Mouse (Mus musculus) cortical plate, adult 2 months (tissue): ENCODE results near the gene Faim. TPM values are rescaled to one million over a fixed set of nuclear protein-coding genes. Genes with fewer than 3 reads are reported as not detected.

Source experiments
- H3K27ac ChIP-seq: fragments of 200-500 bp; 2 replicates; pipeline ENCODE4 v1.5.1; 2012; ENCODE audit warnings: low read length, control low read depth, inconsistent platforms; ENCODE audit not compliant: insufficient read depth
- H3K4me1 ChIP-seq: fragments of 200-500 bp; 2 replicates; pipeline ENCODE4 v1.6.1; 2011; ENCODE audit warnings: low read length; ENCODE audit not compliant: control insufficient read depth, insufficient read depth
- H3K4me3 ChIP-seq: fragments of 200-500 bp; 2 replicates; pipeline ENCODE4 v1.5.1; 2011; ENCODE audit warnings: mild to moderate bottlenecking, low read length, control low read depth; ENCODE audit not compliant: insufficient read depth
- CTCF ChIP-seq: fragments of 200-500 bp; IDR thresholded peaks from 2 replicates; pipeline ENCODE4 v1.5.1; 2011; ENCODE audit warnings: mild to moderate bottlenecking, control low read depth, low read length; ENCODE audit not compliant: insufficient read depth; ENCODE audit errors: extremely low read depth
- POLR2A ChIP-seq: fragments of 200-500 bp; IDR thresholded peaks from 2 replicates; pipeline ENCODE4 v1.6.1; 2011; ENCODE audit warnings: mild to moderate bottlenecking, low read length, control low read depth; ENCODE audit not compliant: insufficient read depth; ENCODE audit errors: extremely low read depth
- polyA plus RNA-seq: library from polyadenylated mRNA; depleted of rRNA; stranded (reverse); fragments of >200 nt; gene quantifications from 2 replicates; pipeline ENCODE4 v1.2.3, GENCODE M21; 2012; rRNA removed

Faim gene
- polyA plus RNA-seq, 1 experiment = 28.8 TPM

DNA sequence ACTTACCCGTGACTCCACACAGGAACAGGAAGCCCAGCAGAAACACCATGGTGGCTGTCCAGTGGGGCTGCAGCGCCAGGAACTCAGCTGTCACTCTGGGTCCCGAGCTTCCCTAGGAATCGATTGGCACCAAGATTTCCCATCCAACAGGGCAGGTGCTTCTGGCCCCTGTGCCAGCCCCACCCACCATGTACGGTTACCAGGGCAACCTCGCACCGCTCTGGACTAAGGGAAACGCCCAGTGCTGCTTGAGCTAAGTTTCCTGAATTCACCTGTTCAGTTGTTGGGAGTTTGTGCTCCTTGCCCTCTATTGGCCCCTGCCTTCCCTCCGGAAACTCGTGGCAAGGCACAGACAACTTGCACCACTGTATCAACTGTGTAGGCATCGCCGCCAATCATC lies 49.4 kb downstream of the Faim start, which contains the start of gene Gm1123:
Gene Gm1123 (minus strand): TSS at position 141 of the 400 bp plus-strand sequence.
- no peak within 1 kb of the TSS for H3K4me3 ChIP-seq
- TF ChIP-seq CTCF = no peak
- no peak for TF ChIP-seq POLR2A
- no peak within 1 kb of the TSS for H3K27ac ChIP-seq
- H3K4me1 ChIP-seq = no peaks in the 10 kb centered on the region; the same call in 1 of the 2 replicates

DNA sequence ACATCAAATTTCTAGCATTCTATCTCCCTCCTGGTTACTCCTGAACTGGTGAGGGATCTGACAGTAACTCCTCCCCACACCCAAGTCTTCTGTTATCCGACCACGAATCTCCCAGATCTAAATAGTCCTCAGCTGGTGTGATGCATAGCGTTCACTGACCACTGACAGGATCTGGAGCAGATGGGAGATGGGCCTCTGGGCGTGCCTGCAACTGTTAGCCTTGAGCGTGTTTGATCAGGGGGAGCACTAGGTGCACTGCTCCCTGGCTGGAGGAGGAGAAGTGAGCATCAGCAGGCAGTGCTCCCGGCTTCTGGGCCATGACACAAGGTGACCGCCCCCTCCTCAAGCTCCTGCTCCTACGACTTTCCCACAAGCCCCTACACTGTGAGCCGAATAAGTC lies 55.8 kb downstream of the Faim start:
- no peak overlapping the region for H3K4me3 ChIP-seq
- H3K4me1 ChIP-seq = no peaks in the 10 kb centered on the region
- no peak overlapping the region for H3K27ac ChIP-seq
- TF ChIP-seq POLR2A (no peak), CTCF (no peak)

DNA sequence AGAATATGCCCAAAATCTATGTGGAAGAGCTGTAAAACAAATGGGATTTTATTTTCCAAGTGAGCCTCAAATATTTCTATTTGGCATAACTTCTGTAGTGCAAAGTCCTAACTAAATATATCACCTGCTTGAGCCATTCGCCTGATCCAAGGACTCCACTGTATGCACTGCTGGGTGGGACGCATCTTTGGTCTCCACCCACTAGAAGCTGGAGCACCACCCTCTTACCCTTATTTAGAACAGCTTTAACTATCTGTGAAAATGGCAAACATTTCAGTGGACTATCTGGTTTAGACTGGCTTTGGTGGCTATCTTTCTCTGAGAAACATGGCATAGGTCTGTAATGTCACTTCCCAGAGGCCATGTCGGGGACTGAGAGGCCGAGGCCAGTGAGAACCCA lies 56.5 kb downstream of the Faim start:
- Histone ChIP-seq H3K27ac (no peak overlapping the region), H3K4me3 (no peak overlapping the region), H3K4me1 (no peaks in the 10 kb centered on the region)
- no peak for TF ChIP-seq CTCF
- no peak for TF ChIP-seq POLR2A

DNA sequence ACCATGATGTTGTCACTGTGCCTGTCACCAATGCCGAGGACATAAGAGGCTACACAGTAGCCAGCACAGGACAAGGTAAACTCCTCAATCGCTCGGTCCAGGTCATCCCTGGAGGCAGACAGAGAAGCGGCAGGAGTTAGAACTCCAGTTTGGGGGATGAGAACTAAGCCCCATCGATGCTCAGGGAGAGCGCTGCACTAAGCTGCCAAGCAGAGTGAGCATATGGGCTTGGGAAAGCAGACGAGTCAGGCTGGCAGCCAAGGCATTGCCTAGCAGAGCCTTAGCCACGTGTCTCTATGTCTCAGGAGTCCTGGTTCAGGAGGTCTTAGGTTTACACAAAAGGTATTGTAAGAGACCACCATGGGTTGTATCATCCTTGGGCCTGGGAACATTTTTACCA lies 58.6 kb downstream of the Faim start:
- TF ChIP-seq CTCF (no peak), POLR2A (no peak)
- H3K4me3 ChIP-seq = no peak overlapping the region
- H3K27ac ChIP-seq = no peak overlapping the region
- H3K4me1 ChIP-seq = no peaks in the 10 kb centered on the region

DNA sequence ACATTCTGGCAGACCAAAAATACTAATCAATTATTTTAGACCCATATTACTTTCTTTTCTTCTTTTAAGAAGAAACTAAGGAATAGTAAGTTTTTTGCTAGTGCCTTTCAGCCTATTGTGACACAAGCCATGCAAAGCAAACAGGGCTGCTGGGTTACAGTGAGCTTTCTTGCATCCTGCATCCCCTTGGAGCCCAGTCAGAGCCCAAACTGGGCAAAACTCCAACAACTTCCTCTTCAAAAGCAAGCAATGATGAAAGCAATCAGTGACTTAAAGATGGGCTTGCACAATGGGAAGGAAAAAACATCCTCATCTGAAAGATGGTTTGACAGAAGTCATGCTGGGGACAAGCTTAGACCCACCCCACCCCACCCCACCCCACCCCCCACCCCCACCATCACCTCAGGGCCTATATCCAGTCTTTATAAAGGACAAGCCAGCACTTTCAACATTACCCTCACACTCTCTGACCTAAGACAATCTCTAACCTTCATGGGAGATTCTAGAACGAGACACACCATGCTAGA lies 62.6 kb downstream of the Faim start:
- Histone ChIP-seq H3K27ac (no peak overlapping the region), H3K4me1 (no peaks in the 10 kb centered on the region), H3K4me3 (no peak overlapping the region)
- TF ChIP-seq POLR2A (no peak), CTCF (no peak)

DNA sequence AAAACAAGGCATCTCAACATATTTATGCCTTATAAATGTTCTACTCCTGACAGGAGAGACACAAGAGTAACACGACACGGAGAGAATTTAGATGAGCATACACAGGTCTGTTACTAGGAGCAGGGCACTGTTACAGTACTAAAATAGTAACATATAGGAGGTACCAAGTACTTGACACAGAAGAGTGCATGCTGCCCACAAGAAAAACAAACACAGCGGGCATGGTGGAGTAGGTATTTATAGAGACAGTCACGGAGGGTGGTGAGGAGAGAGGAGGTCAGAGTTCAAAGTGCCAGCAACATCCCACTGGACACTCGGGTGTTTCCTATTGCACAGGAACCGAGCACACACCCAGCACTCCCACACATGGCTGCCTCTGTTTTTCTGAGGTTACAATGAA lies 63.6 kb downstream of the Faim start:
- no peak overlapping the region for H3K4me3 ChIP-seq
- H3K4me1 ChIP-seq = no peaks in the 10 kb centered on the region
- no peak overlapping the region for H3K27ac ChIP-seq
- no peak for TF ChIP-seq POLR2A
- no peak for TF ChIP-seq CTCF

Other genes starting within 250 kb of the Faim start
- gene Prr23a1, start 143.9 kb upstream of the Faim start, polyA plus RNA-seq = not detected in 2 replicates
- gene Prr23a2, start 129.9 kb upstream of the Faim start, polyA plus RNA-seq = not detected in 2 replicates
- not detected in 2 replicates for gene Prr23a3, start 121.6 kb upstream of the Faim start, polyA plus RNA-seq
- not detected in 2 replicates for gene 7420426K07Rik, start 83.3 kb upstream of the Faim start, polyA plus RNA-seq
- 0.19 and 0.25 TPM in 2 replicates for gene Foxl2, start 31.1 kb upstream of the Faim start, polyA plus RNA-seq
- gene Gm1123, start 49.3 kb downstream of the Faim start, polyA plus RNA-seq = not detected in 2 replicates
- gene Pik3cb, start 154.2 kb downstream of the Faim start, polyA plus RNA-seq = 12.6 and 13.0 TPM in 2 replicates